Mouse (Mus musculus) heart, adult 2 months (tissue): Measurements from ENCODE around the gene Rnf114.

Source experiments
- CTCF ChIP-seq: fragments of 200-600 bp; IDR thresholded peaks from 2 replicates; pipeline ENCODE4 v1.8.1; 2022; ENCODE audit warnings: antibody characterized with exemption, mild to moderate bottlenecking, moderate library complexity
- POLR2A ChIP-seq: fragments of 200-500 bp; IDR thresholded peaks from 2 replicates; pipeline ENCODE4 v1.6.1; 2011; ENCODE audit warnings: mild to moderate bottlenecking, low read depth, low read length, control low read depth; ENCODE audit not compliant: insufficient read depth

GRCm38 (mm10) chr2:167479501-167479900 is 12.9 kb upstream of the Rnf114 start:
- no peak for TF ChIP-seq POLR2A
- TF ChIP-seq CTCF = no peak
